Mouse (Mus musculus) mesoderm, embryonic 11.5 days (tissue): ENCODE data around the gene Asic2.

Source experiments
- DNase-seq: peaks from one replicate; pipeline ENCODE4 v3.0.0-alpha.2; 2012; ENCODE audit warnings: low read depth, low spot score

Gene Asic2

GRCm38 (mm10) chr11:81193856-81194255 is 774.4 kb downstream of the Asic2 start:
- peak; percentile 63 for DNase-seq

DNA sequence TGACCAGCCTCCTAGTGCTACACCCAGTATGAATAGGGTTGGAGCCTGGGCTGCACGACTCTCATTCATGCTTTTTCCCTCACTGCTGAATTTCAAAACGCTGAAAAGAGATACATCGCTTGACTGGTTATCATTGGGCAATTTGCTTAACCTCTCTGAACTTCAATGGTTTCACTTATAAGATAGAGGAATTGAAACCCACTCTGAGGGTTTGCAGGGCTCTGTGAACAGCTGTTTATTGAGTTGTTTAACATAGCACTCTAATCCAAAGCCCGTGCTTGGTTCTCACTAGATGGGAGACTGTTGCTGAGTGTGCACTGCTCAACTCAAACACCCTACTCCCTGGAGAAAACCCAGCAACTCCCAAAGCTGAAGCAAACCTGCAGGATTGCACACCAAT is 776.1 kb downstream of the Asic2 start:
- no peak for DNase-seq

DNA sequence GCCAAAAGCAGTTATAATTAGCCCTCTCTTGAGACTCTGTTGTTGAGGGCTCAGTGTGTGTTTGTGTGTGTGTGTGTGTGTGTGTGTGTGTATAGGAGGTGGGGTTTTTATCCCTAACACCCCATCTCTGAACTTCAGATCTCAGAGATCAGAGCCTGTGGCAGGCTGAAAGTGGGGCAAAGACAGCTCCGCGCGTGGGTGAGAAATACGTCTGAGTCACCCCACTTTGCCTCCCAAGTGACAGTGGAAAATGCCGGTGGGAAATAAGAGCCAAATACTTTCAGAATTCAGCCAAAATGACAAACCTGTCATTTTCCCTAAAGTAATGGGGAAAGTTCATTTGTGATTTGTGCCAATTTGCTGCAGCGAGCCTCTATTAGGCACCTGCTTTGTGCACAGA is 779.2 kb downstream of the Asic2 start:
- no peak for DNase-seq

DNA sequence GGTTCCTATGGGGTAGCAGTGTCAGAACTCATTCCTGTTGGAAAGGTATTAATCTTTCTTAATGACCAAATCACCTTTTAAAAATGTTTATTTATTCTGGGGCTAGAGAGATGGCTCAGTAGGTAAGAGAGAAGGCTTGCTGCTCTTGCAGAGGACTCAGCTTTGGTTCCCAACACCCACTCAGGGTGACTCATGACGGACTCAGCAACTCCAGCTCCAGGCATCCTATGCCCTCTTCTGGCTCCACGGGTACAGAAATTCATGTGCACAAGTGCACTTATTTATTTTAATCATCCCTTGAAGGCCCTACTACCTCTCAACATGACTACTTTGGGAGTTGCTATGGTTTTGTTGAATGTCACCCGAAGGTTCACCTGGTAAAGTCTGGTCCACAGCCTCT is 780.4 kb downstream of the Asic2 start:
- DNase-seq = no peak

GRCm38 (mm10) chr11:81184721-81185120 is 783.5 kb downstream of the Asic2 start:
- no peak for DNase-seq

- DNase-seq = no peak
Measured at GRCm38 (mm10) chr11:81164890-81165289, 803.4 kb downstream of the Asic2 start.

DNA sequence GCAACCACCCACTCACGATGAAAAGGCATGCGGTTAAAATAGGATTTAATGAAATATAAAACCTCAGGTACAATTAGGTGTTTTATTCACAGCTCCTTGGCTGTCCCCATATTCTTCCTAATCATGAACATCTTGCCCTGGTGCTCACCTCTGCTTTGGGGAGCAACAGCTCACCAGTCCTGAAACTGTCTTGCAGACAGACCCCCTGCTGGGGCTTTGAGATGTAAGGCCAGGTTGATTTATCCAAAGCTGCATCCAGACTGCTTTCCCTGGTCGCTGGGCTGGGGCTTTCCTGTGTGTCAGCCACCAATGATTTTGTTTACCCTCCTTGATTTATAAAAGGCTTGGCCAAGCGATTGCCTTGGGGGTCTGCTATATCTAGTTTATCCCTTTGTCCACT is 805.2 kb downstream of the Asic2 start:
- no peak for DNase-seq

DNA sequence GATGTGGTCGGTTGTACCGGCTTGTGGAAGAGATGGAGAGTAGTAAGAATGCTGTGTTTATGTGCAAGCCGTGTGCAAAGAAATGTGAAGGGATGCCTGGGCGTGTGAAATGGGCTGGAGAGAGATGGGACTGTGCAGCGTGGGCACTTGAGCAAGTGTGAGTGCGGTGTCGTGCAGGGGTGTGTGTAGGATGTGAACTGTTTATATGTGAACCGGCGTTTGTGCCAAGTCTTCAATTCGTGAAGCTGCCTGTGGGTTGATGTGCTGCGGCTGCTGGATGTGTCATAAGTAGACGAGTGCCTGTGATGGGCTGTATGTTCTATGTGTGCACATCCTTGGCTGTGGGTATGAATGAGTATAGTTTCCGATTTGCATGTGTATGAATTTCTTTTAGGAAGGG is 814.4 kb downstream of the Asic2 start:
- no peak for DNase-seq

DNA sequence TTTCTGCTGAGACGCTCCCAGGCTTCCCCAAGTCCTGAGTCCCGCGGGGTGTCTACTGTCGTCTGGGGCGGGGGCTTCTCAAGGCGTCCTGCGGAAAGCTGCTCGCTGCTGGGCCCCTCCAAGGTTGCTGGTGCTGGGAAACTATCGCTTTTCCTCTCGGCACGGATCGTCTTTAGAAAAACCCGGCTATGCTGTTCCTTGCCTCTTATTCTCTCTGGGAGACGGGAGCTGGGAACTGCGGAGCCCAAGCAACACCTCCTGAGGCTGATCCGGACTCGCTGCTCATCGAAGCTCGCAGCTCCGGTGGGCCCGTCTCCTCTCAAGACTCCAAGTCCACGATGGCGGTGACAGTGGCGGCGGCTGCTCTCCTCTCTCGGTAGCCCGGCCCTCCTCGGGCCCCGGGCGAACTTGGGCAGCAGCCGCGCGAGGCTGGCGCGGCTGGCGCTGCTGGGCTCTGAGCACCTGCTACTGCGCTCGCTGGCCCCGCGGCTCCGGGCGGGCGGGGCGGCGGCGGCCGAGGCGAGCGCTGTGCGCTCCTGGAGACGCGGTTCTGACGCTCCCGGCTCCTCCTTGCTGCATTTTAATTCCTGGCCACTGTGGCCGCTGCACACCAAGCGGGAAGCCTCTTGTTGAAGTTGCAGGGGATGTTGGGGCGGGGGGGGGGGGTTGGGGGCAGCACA is 815.0 kb downstream of the Asic2 start:
- peak; percentile 73 for DNase-seq

DNA sequence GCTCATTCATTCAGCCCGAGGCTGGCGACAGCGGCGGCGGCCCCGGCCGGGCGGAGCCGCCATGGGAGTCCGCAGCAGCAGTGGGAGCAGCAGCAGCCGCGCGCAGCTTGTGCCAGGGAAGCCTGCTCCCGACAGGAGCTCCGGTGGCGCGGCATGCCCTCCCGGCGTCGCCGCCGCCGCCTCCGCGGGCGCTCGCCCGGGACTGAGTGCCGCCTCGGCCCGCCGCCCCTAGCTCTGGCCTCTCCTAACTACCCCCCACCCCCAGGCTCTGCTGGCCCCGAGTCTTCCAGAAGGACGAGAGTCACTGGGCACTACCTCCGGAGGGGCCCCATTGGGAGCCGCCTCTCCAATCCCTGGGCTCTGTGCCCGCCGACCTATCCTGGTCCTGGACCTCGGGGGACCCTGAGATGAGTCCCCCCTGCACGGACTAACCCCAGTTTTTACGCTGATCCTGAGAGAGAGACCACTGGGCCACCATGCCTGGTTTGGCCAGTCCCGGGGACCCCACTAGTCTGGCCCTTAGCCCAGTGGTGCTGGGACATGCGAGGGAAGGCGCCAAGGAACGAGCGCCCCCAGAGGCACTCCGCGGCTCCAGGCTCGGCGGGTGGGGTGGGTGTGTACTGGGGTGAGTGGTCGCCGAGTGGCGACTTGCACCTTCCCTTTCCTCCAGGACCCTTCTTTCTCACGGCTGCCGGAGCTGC is 815.6 kb downstream of the Asic2 start:
- peak; percentile 63 for DNase-seq

- peak; percentile 69 for DNase-seq
Measured at GRCm38 (mm10) chr11:81152021-81152385, 816.3 kb downstream of the Asic2 start.

- DNase-seq = no peak
Measured at GRCm38 (mm10) chr11:81151286-81152020, 816.8 kb downstream of the Asic2 start.

- no peak for DNase-seq
Measured at GRCm38 (mm10) chr11:81150621-81151020, 817.6 kb downstream of the Asic2 start.

- no peak for DNase-seq
Measured at GRCm38 (mm10) chr11:81148423-81148822, 819.8 kb downstream of the Asic2 start.

GRCm38 (mm10) chr11:81146574-81147157 is 821.6 kb downstream of the Asic2 start:
- no peak for DNase-seq

- no peak for DNase-seq
Measured at GRCm38 (mm10) chr11:81135141-81135540, 833.1 kb downstream of the Asic2 start.

- DNase-seq = no peak
Measured at GRCm38 (mm10) chr11:81133950-81134349, 834.3 kb downstream of the Asic2 start.

DNA sequence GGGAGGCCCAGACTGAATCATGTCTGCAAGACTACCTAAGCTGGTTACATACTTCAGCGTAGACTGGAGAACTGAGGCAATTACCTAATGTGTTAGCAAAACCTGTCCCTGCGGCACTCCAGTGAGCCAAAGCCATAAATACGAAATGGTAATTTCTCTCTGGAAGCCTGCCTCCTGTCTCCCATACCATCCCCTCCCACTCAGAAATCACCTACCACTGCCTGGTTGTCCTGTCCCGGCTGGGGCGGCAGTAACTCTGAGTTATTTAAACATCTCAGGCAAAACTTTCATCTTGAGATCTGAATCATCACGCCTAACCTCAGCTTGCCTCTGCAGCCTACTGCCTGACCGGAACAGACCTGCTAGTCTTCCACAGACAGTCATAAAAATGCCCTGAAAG is 835.6 kb downstream of the Asic2 start:
- no peak for DNase-seq

DNA sequence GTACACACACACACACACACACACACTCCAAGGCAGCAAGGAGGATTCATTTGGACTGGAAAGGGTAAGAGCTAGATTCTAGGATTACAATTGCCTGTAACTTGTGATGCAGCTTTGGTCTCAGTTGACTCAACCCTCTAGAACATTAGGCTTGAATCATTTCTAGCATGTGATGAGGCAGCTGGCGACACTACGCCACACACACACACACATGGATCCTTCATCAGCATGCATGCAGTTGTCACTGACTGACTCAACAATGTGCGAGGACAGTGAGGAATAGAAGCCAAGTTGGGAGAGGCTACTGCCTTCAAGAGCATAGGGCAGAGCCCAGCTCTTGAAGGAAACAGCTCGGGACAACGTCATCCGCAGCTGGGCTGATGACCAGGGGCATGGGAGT is 843.9 kb downstream of the Asic2 start:
- no peak for DNase-seq

DNA sequence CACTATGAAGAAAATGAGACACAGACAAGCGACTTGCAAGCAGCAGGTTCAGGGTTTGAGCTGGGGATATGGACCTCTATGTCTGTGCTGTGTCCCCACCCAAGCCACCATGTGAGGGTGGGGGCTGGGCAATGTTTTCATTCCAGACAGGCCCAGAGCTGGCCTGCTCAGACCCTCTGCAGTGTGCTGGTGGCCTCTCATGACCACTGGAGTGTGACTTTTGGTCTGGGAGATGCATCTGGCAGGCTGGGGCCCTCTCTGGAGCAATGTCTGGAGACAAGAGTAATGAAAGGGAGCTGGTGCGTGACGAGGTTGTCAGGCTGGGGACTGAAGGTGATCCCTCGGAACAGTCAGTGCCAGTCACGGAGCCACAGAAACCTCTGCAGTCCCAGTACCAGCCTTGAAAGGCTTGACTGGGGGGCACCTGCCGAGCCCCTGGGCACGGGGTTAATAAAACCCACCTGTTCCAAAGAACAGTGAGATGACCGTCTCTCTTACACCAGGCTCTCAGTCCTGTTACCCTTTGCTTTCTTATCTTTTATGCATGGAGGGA is 848.2 kb downstream of the Asic2 start:
- no peak for DNase-seq

- no peak for DNase-seq
Measured at GRCm38 (mm10) chr11:81118055-81118454, 850.2 kb downstream of the Asic2 start.

DNA sequence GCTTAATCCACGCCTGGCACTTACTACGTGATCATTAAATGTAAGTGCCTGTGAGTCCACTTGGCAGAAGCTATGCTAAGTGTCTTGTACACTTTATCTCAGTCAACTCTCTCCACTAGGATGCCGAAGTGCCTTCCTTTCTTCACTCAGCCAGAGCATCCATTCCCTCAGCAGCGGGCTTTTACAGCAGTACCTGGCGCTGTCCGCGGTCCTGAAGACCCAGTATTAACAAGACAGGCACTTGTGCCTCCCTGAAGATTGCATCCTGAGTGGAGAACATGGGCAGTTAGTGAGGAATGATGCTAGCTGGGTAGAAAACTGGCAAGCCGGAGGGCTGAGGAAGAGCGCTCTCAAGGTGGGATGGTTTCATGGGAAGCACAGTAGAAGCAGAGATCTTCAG is 852.6 kb downstream of the Asic2 start:
- DNase-seq = peak; percentile 87
